Mouse (Mus musculus) CH12.LX (cell line): ENCODE results near the gene Rft1.

Experiments
- CHD1 ChIP-seq: IDR thresholded peaks from 2 replicates; pipeline ENCODE4 v1.6.1; 2012; ENCODE audit warnings: low read depth, low read length, improper control_type of control experiment, inconsistent platforms
- CHD2 ChIP-seq: IDR thresholded peaks from 2 replicates; pipeline ENCODE4 v1.6.1; 2011; ENCODE audit warnings: low read length, improper control_type of control experiment
- CTCF ChIP-seq, 2 experiments: IDR thresholded peaks in 1 of 2; conservative IDR thresholded peaks in 1 of 2; 2 replicates each; pipeline ENCODE4 v1.5.1; 2011 to 2012; ENCODE audit warnings: low read depth in 2 of 2, low read length in 2 of 2, improper control_type of control experiment in 1 of 2, inconsistent platforms in 1 of 2, mild to moderate bottlenecking in 1 of 2, moderate library complexity in 1 of 2
- EP300 ChIP-seq: IDR thresholded peaks from 2 replicates; pipeline ENCODE4 v1.6.1; 2011; ENCODE audit warnings: low read length, improper control_type of control experiment
- GABPA ChIP-seq: IDR thresholded peaks from 2 replicates; pipeline ENCODE4 v1.6.1; 2012; ENCODE audit warnings: low read depth, low read length, improper control_type of control experiment, inconsistent platforms; ENCODE audit not compliant: insufficient replicate concordance
- MAX ChIP-seq: IDR thresholded peaks from 2 replicates; pipeline ENCODE4 v1.6.1; 2011; ENCODE audit warnings: low read length, improper control_type of control experiment
- MYC ChIP-seq: IDR thresholded peaks from 2 replicates; pipeline ENCODE4 v1.6.1; 2011; ENCODE audit warnings: low read depth, mild to moderate bottlenecking, improper control_type of control experiment, low read length
- POLR2A ChIP-seq: IDR thresholded peaks from 2 replicates; pipeline ENCODE4 v1.6.1; 2011; ENCODE audit warnings: low read depth, mild to moderate bottlenecking, improper control_type of control experiment, low read length
- POLR2AphosphoS2 ChIP-seq: IDR thresholded peaks from 2 replicates; pipeline ENCODE4 v1.6.1; 2011; ENCODE audit warnings: low read depth, low read length, improper control_type of control experiment
- TCF12 ChIP-seq: IDR thresholded peaks from 2 replicates; pipeline ENCODE4 v1.6.1; 2014; ENCODE audit warnings: low read depth, mild to moderate bottlenecking, inconsistent platforms, low read length, improper control_type of control experiment
- ZKSCAN1 ChIP-seq: IDR thresholded peaks from 2 replicates; pipeline ENCODE4 v1.6.1; 2012; ENCODE audit warnings: low read depth, inconsistent platforms, low read length, improper control_type of control experiment, borderline replicate concordance
- ZMIZ1 ChIP-seq: IDR thresholded peaks from 2 replicates; pipeline ENCODE4 v1.6.1; 2012; ENCODE audit warnings: low read depth, mild to moderate bottlenecking, inconsistent platforms, low read length, improper control_type of control experiment

DNA sequence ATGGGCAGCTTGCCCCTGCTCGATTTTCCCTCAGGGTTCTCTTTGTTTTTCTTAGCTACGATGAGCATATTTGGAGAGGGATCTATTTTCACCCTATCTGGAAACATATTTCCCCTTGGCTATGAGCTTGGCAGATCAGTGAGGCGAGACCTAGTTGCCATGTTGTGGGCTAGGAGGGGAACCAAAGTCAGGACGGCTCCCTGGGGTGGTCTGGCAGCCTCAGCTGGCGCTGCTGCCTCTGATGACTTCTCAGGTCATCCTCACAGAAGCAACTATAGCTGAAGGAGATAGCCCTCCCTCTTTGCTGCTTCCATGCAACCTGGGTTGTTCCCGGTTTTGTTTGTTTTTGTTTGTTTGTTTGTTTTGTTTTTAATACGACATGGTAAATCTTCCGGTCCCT is 9.1 kb upstream of the Rft1 start:
- no peak for TF ChIP-seq POLR2AphosphoS2
- TF ChIP-seq EP300, result no peak
- TF ChIP-seq ZMIZ1, result no peak
- TF ChIP-seq MYC, result no peak
- TF ChIP-seq CHD1, result no peak
- TF ChIP-seq CTCF (conservative IDR thresholded peaks at IDR 0.05 in 1 of 2, IDR thresholded peaks at IDR 0.05 in 1 of 2; ENCODE audit: low read depth in 2 of 2, low read length in 2 of 2), result no peak
- no peak for TF ChIP-seq POLR2A
- no peak for TF ChIP-seq CHD2
- no peak for TF ChIP-seq ZKSCAN1
- no peak for TF ChIP-seq MAX
- no peak for TF ChIP-seq GABPA
- no peak for TF ChIP-seq TCF12
